Mouse (Mus musculus) cerebellum, adult 2 months (tissue): ENCODE results near the gene Ddx31.

Experiments used
- CTCF ChIP-seq: fragments of 200-500 bp; IDR thresholded peaks from 2 replicates; pipeline ENCODE4 v1.5.1; 2011; ENCODE audit warnings: low read depth, mild to moderate bottlenecking, control low read depth, low read length, moderate library complexity, borderline replicate concordance; ENCODE audit not compliant: insufficient read depth
- POLR2A ChIP-seq: fragments of 200-500 bp; IDR thresholded peaks from 2 replicates; pipeline ENCODE4 v1.6.1; 2011; ENCODE audit warnings: low read length, control low read depth, borderline replicate concordance; ENCODE audit not compliant: insufficient read depth

DNA sequence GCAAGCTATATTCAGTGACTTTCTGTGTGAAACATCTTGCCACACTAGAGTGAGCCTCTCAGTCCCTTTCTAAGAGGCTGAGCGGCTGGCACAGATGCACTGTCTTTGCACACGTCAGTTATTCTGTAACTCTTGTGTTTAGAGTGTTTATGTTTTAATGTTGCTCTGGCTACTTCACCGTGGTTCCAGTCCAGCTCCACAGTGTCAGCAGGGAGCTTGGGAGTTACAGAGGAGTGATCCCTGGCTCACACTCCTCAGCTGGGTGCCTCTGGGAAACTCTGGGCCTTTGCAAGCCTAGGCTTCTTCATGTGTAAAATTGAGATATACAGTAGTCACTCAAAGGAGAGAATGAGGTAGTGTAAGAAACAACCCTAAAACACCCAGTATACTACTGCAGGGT, 41.8 kb downstream of the Ddx31 start:
- TF ChIP-seq POLR2A (no peak), CTCF (no peak)
